Mouse (Mus musculus) heart, embryonic 11.5 days (tissue): Measurements from ENCODE around the gene Scamp5. TPM values are rescaled to one million over a fixed set of nuclear protein-coding genes. Genes with fewer than 3 reads are reported as not detected.

Experiments
- ATAC-seq: fragments of 200-750 bp; cut with Nextera tagmentation; replicated peaks from 2 replicates; pipeline ENCODE4 v1.8.0; 2017; ENCODE audit warnings: moderate library complexity; ENCODE audit not compliant: insufficient number of reproducible peaks, low FRiP score, low TSS enrichment
- H3K27ac ChIP-seq: fragments of 300-500 bp; sonication (generic); 2 replicates; pipeline ENCODE4 v1.5.1; 2014; ENCODE audit warnings: mild to moderate bottlenecking, low read depth, low read length
- H3K27me3 ChIP-seq: fragments of 300-500 bp; sonication (generic); 2 replicates; pipeline ENCODE4 v1.6.1; 2014; ENCODE audit warnings: mild to moderate bottlenecking, low read length, mixed read lengths; ENCODE audit not compliant: control insufficient read depth, insufficient read depth
- H3K36me3 ChIP-seq: fragments of 300-500 bp; sonication (generic); 2 replicates; pipeline ENCODE4 v1.6.1; 2014; ENCODE audit warnings: mild to moderate bottlenecking, low read length, moderate library complexity, mixed read lengths; ENCODE audit not compliant: control insufficient read depth, insufficient read depth
- H3K4me1 ChIP-seq: fragments of 300-500 bp; sonication (generic); 2 replicates; pipeline ENCODE4 v1.6.1; 2014; ENCODE audit warnings: low read length; ENCODE audit not compliant: control insufficient read depth, insufficient read depth
- H3K4me2 ChIP-seq: fragments of 300-500 bp; sonication (generic); 2 replicates; pipeline ENCODE4 v1.6.1; 2014; ENCODE audit warnings: mild to moderate bottlenecking, moderate library complexity
- H3K4me3 ChIP-seq: fragments of 300-500 bp; sonication (generic); 2 replicates; pipeline ENCODE4 v1.5.1; 2014; ENCODE audit warnings: low read depth, low read length
- H3K9ac ChIP-seq: fragments of 300-500 bp; sonication (generic); 2 replicates; pipeline ENCODE4 v1.6.1; 2014; ENCODE audit warnings: mild to moderate bottlenecking, low read depth, low read length, moderate library complexity
- H3K9me3 ChIP-seq: fragments of 300-500 bp; sonication (generic); replicated peaks from 2 replicates; pipeline ENCODE4 v1.6.1; 2016; ENCODE audit warnings: low read length; ENCODE audit not compliant: control insufficient read depth
- WGBS: fragments of 180-500 bp; shearing (Covaris S2); extraction: QIAGEN DNeasy Blood & Tissue Kit; methylation state at CpG from one replicate; pipeline ENCODE4 v1.1.7; 2014; ENCODE audit not compliant: insufficient replicate concordance; 5-methylcytosine and 5-hydroxymethylcytosine counted together
- polyA plus RNA-seq: library from polyadenylated mRNA; unstranded; fragments of >200 nt; fragmentation: Nextera tagmentation; extraction: Ambion mirVana; gene quantifications from 2 replicates; pipeline ENCODE4 v1.2.1, GENCODE M21; 2014

Gene Scamp5
- polyA plus RNA-seq, 1 experiment from 2014 or later = 5.8 TPM

DNA sequence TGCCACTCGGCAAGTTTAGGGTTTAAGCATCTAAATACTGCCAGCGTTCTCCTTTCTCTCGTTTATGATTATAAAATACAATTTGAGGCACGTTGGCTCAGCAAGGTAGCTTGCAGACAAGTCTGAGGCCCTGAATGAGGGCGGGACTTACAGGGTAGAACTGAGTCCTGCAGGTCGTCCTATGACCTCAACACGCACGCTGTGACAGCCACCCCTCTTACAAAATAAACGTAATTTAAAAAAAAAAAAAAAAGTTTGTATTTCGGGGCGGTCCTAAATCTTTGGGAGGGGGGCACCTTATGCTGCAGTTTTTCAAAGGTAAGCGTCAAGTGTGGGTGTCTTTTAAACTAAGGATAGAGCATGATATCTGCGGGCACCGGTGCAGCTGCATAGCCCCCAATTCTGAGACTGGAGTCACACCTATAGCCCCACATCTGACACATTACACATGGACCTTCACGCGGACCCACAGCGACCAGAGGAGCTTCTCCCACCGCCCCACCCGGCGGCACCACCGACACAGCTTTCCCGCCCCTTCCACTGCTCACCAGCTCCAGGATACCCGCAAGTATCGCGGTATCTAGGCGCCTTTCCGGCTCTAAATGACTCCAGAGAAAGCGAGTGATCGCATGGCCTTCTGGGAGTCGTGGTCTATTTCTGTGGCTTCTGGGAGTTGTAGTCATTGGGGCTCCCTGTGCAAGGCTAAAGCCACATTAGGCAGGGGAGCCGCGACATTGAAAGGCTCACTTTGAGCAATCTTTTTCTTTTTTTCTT is 28.2 kb downstream of the Scamp5 start, which contains the start of gene Ppcdc:
Gene Ppcdc (minus strand): TSS at position 603 of the 774 bp plus-strand sequence.
- Histone ChIP-seq H3K4me3 (peak within 1 kb of the TSS; percentile 51), H3K9me3 (no peaks in the 10 kb centered on the region), H3K4me2 (peak within 1 kb of the TSS; percentile 71), H3K4me1 (peaks cover 24% of the 10 kb centered on the region), H3K27me3 (no peaks in the 10 kb centered on the region), H3K36me3 (no peaks in the 10 kb centered on the region), H3K27ac (peak within 1 kb of the TSS; percentile 43), H3K9ac (peak within 1 kb of the TSS; percentile 81)
- 3% methylated on average over 32 of the region's 32 CpGs for WGBS
- peak; percentile 89 for ATAC-seq

DNA sequence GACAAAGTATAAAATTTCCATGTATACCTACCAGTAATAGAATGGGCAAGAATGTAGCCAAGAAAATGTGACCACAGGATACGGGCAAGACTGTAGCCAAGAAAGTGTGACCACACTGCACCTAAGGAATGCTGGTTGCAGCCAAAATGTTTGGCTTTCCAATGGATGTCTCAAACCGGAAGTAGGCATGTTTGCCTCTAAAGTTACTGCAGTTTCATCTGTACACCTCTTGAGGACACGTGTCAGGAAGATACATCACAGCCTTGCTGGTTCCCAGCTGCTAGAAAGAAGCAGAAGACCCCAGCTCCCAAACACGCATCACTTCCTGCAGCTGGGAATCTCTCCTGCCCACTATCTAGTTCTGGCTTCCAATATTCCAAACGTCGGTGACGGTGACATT is 28.8 kb downstream of the Scamp5 start:
- Histone ChIP-seq H3K4me2 (peak overlapping the region; percentile 71), H3K36me3 (no peaks in the 10 kb centered on the region), H3K27me3 (no peaks in the 10 kb centered on the region), H3K9ac (peak overlapping the region; percentile 81; the same call in 1 of the 2 replicates), H3K4me1 (peaks cover 24% of the 10 kb centered on the region), H3K27ac (peak overlapping the region; percentile 25; the same call in 1 of the 2 replicates), H3K9me3 (no peaks in the 10 kb centered on the region), H3K4me3 (peak overlapping the region; percentile 51)
- 48% methylated on average over 7 of the region's 7 CpGs for WGBS
- ATAC-seq = no peak

DNA sequence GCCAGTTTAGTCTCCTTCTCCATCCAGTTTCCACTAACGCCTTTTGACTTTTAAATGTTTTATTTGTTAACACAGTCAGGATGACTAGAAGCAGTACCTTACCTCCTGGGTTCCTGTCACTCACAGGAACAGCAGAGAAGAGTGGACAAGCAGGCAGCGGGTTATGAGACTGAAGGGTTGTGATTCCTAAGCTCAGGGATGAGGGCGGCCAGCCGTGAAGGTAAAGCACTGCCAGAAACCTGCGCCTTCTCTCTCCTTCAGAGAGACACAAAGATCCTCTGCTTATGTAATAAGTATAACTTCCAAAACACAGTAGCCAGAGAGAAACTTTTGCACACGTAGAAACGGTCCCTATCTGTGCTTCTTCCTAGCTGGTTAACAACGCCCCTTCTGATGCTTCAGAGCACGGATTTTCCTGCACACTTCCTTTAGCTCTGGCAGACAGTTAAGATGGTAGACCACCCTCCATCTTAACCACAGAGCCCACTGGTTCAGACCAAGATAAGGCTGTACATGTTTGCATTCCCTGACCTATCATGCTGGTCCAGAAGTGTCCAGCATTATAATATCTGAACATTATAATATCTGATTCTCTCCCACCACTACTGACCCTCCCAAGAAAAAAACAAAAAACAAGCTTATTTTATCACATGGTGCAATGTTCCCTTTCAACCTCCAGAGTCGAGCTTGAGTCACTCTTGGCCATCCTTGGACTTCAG is 29.8 kb downstream of the Scamp5 start:
- Histone ChIP-seq H3K4me3 (no peak overlapping the region), H3K36me3 (no peaks in the 10 kb centered on the region), H3K9me3 (no peaks in the 10 kb centered on the region), H3K27me3 (no peaks in the 10 kb centered on the region), H3K27ac (peak overlapping the region; percentile 62; the same call in 1 of the 2 replicates), H3K9ac (no peak overlapping the region), H3K4me2 (no peak overlapping the region), H3K4me1 (peaks cover 30% of the 10 kb centered on the region)
- no peak for ATAC-seq
- WGBS = 72% methylated on average over 10 of the region's 10 CpGs

DNA sequence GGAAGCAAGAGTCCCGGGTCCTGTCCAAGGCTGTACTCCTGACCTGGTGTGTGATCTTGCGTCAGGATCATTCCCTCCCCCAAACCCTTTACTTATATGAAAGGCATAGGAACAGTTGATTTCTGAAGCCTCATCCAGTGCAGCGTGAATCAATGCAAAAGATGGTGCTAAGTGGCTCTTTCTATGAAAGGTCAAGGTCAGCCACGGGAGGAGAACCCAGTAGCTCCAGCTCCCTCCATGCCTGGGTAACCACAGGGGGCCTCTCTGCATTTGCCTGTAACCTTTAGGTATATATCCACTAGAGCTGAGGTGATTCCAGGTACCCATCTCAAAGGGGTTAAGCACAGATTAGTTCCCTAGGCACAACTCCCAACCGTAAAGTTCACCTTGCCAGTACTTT is 31.7 kb downstream of the Scamp5 start:
- no peaks in the 10 kb centered on the region for H3K36me3 ChIP-seq
- no peak overlapping the region for H3K27ac ChIP-seq
- no peaks in the 10 kb centered on the region for H3K9me3 ChIP-seq
- ATAC-seq = no peak
- H3K4me1 ChIP-seq = peaks cover 37% of the 10 kb centered on the region
- no peak overlapping the region for H3K4me2 ChIP-seq
- WGBS = 82% methylated on average over 5 of the region's 5 CpGs
- no peaks in the 10 kb centered on the region for H3K27me3 ChIP-seq
- H3K9ac ChIP-seq = no peak overlapping the region
- H3K4me3 ChIP-seq = no peak overlapping the region

DNA sequence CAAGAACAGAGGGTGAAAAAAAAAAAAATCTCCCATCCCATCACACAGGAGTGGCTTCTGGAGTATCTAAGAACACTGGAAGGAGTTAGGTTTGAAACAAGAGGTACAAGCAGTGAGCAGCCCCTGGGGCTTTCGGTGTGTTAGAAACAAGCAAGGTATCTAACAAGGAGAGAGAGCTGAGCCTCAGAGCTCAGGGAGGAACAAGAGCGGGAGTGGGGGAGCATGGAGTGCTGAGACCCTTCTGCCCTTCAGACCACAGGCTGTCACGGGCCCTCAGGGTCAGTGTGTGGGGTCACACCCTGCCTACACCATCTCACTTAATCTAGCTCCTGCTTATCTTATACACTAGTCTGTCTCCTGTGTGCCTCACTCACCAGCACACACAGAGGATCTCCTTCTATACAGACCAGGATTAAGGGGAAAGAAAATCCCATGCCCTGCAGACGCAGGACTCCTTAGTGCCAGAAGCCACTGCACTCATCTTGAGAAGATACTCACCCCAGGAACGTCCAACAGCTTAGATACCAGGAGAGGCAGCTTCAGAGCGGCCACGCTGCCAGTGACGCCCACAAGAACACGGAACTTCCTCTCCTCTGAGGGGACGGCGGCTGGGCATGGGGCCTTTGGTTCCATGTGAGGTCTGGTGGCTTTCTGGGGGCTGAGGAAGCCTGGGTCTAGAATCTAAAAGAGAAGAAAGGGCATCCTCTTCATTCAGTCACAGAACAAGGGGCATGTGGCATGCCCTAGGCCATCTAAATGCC is 33.3 kb downstream of the Scamp5 start:
- H3K27ac ChIP-seq = no peak overlapping the region
- peaks cover 37% of the 10 kb centered on the region for H3K4me1 ChIP-seq
- no peak for ATAC-seq
- 75% methylated on average over 11 of the region's 11 CpGs for WGBS
- no peaks in the 10 kb centered on the region for H3K9me3 ChIP-seq
- no peaks in the 10 kb centered on the region for H3K36me3 ChIP-seq
- no peak overlapping the region for H3K4me2 ChIP-seq
- H3K9ac ChIP-seq = no peak overlapping the region
- no peaks in the 10 kb centered on the region for H3K27me3 ChIP-seq
- no peak overlapping the region for H3K4me3 ChIP-seq

DNA sequence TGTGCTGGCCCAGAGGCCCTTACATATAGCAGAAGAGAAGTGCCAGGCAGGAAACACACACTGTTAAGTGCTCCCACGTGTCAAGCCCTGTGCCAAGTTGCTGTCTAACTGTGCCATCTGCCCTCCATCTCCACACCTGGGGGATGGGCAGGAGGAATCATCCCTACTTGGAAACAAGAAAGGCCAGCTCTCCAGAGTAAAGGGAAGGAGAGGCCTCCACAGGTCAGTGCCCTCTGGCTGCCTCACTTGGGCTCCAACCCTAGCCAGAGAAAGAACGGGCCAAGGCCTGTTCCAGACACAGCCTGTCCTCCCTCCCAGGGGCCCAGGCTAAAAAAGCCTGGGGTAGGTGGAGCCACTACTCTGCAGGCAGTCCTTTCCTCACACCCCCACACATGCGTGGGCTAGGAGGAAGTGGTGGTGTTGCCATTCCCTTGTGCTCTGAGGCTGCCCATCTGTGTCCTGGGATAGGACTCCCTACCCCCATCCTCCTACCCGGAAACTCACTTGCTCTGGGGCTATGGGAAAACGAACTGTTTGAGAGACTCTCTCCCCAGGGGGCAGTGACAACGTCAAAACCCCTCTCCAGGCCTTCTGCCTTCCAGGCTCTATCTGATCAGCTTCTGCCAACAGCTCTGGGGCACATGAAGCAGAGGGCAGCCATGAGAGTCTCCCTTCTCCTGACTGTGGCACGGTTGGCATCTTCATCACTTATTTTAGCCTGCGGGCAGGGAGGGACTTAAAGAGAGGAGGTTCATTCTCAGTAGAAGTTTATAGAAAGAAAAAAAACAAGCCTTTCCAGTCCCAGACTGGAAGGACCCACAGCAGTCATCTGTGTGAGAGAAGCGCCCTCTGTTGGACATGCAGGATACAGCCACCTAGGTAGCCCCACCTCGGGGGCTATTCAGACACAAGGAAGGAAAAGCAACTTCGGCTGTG is 34.5 kb downstream of the Scamp5 start:
- H3K9me3 ChIP-seq = no peaks in the 10 kb centered on the region
- no peaks in the 10 kb centered on the region for H3K36me3 ChIP-seq
- H3K27me3 ChIP-seq = no peaks in the 10 kb centered on the region
- H3K4me2 ChIP-seq = no peak overlapping the region
- peak overlapping the region; percentile 0; the same call in 1 of the 2 replicates for H3K9ac ChIP-seq
- ATAC-seq = peak; percentile 55; the same call in 1 of the 2 replicates
- 11% methylated on average over 11 of the region's 11 CpGs for WGBS
- H3K27ac ChIP-seq = peak overlapping the region; percentile 42; the same call in 1 of the 2 replicates
- H3K4me1 ChIP-seq = peaks cover 34% of the 10 kb centered on the region
- no peak overlapping the region for H3K4me3 ChIP-seq

DNA sequence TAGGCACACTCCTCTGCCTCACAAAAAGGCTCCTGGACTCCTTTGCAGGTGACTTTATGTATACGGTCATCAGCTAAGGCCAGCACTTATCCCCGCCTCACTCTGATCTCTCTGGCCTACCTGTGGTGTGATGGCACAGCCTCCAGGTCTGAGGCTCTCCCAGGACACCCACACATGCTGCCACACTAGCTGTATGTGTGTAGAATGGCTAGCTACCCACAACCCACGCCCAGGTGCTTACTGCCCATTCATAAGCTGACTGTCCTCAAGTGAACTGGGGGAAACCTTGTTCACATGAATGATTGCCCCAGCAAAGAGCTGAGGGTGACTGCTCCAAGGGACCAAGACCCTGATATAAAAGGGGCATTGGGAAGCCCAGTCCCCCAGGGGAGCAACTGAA is 35.4 kb downstream of the Scamp5 start:
- no peak for ATAC-seq
- peaks cover 28% of the 10 kb centered on the region for H3K4me1 ChIP-seq
- no peak overlapping the region for H3K4me3 ChIP-seq
- no peaks in the 10 kb centered on the region for H3K9me3 ChIP-seq
- H3K27ac ChIP-seq = 0 out of 2 replicates have a peak overlapping the region, but pooled peaks have one; percentile 37
- no peaks in the 10 kb centered on the region for H3K27me3 ChIP-seq
- 92% methylated on average over 3 of the region's 3 CpGs for WGBS
- no peaks in the 10 kb centered on the region for H3K36me3 ChIP-seq
- H3K4me2 ChIP-seq = no peak overlapping the region
- H3K9ac ChIP-seq = no peak overlapping the region
